Mouse (Mus musculus) bone marrow macrophage, adult 2 months (primary cell): ENCODE data around the gene Slc9a1.

Experiments
- CTCF ChIP-seq: IDR thresholded peaks from 2 replicates; pipeline ENCODE4 v1.5.1; 2012; ENCODE audit warnings: low read depth, mild to moderate bottlenecking, low read length, moderate library complexity
- POLR2A ChIP-seq: IDR thresholded peaks from 2 replicates; pipeline ENCODE4 v1.6.1; 2012; ENCODE audit warnings: mild to moderate bottlenecking, low read depth, low read length, borderline replicate concordance

- TF ChIP-seq CTCF (no peak), POLR2A (no peak)
These were observed 63.2 kb downstream of the Slc9a1 start for GRCm38 (mm10) chr4:133432560-133433171.
